Mouse (Mus musculus) CD4-positive naive resting alpha-beta T cell, adult 57 days (primary cell): ENCODE data around the gene Nkg7. TPM values are rescaled to one million over a fixed set of nuclear protein-coding genes. Genes with fewer than 3 reads are reported as not detected.

ENCODE experiments used
- total RNA-seq: library from RNA; stranded (reverse); gene quantifications from one replicate; pipeline ENCODE4 v1.2.4, GENCODE M21; 2023

The Nkg7 gene
- total RNA-seq = 25.9 TPM

GRCm38 (mm10) chr7:43436341-43437255 lies at the start of gene Nkg7:
Nkg7 (plus strand) TSS chr7:43437073.

GRCm38 (mm10) chr7:43408131-43408553 lies 28.7 kb upstream of the Nkg7 start, which contains the start of gene Siglecg:
Siglecg (plus strand) TSS chr7:43408204.

DNA sequence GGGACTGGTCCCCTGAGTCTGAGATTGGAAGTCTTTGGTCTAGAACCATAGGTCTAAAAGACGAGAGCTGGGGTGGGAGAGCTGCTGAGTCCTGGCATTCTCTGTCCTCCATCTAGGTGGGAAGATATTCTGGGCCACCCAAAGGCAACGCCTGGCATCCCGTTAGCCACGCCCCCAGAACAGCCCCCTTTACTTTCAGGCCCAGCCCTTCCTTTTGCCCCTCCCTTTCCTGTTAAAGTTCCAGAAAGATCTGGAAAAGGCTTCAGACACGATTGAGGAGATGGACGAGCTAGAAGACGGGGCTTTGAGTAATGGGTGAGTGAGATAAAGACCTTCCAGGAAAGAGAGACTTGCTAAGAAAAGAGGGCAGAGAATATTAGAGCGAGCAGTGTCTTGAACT lies 9.5 kb upstream of the Nkg7 start, which contains the start of gene Lim2:
Lim2 (plus strand) TSS at position 265 of the 400 bp plus-strand sequence.

GRCm38 (mm10) chr7:43440482-43440881 lies 3.6 kb downstream of the Nkg7 start, which contains the start of gene Cldnd2:
Cldnd2 (plus strand) TSS chr7:43440782.

GRCm38 (mm10) chr7:43443917-43444293 lies 7.0 kb downstream of the Nkg7 start, which contains the start of the genes Etfb and Gm45233:
Etfb (plus strand) TSS chr7:43444083.
Gm45233 (plus strand) TSS chr7:43444128.

DNA sequence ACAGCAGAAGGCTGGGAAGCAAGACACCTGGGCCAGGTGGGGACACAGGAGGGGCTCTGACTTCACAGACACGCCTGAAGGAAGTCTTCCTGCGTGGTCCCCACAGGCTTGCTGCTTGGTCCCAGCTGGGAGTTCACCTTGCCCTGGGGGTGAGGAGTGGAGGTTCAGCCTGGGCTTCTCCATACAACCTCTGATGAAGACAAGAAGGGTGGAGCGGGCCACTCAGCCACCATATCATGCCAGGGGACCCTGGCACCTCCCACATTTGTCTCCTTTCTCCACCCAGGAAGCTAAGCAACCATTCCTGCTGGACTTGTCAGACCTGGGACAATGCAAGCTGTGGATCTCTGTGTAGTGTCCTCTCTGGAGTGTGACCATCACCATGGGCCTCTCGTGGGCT lies 26.0 kb downstream of the Nkg7 start, which contains the start of gene Vsig10l:
Vsig10l (plus strand) TSS at position 301 of the 400 bp plus-strand sequence.

Other genes with a start within 250 kb of the Nkg7 start
- 26.8 TPM for gene Zfp715, start 123.8 kb upstream of the Nkg7 start, total RNA-seq
- not detected for gene Siglecf, start 85.7 kb upstream of the Nkg7 start, total RNA-seq
- 11.2 TPM for gene Siglecg, start 28.9 kb upstream of the Nkg7 start, total RNA-seq
- not detected for gene Lim2, start 9.4 kb upstream of the Nkg7 start, total RNA-seq
- not detected for gene Cldnd2, start 3.7 kb downstream of the Nkg7 start, total RNA-seq
- gene Etfb, start 7.0 kb downstream of the Nkg7 start, total RNA-seq = 27.6 TPM
- gene Gm45233, start 7.1 kb downstream of the Nkg7 start, total RNA-seq = not detected
- 2.2 TPM for gene Vsig10l, start 26.1 kb downstream of the Nkg7 start, total RNA-seq
- gene Iglon5, start 53.0 kb downstream of the Nkg7 start, total RNA-seq = not detected
- gene 4931406B18Rik, start 68.9 kb downstream of the Nkg7 start, total RNA-seq = not detected
- 1.2 TPM for gene Cd33, start 107.4 kb downstream of the Nkg7 start, total RNA-seq
- gene Zfp658, start 125.2 kb downstream of the Nkg7 start, total RNA-seq = 7.1 TPM
- 10.3 TPM for gene Zfp719, start 142.5 kb downstream of the Nkg7 start, total RNA-seq
- gene Zfp819, start 170.1 kb downstream of the Nkg7 start, total RNA-seq = not detected
- not detected for gene Ceacam18, start 197.6 kb downstream of the Nkg7 start, total RNA-seq
- 2.2 TPM for gene Siglece, start 223.1 kb downstream of the Nkg7 start, total RNA-seq
- gene Ctu1, start 234.9 kb downstream of the Nkg7 start, total RNA-seq = 9.4 TPM